Mouse (Mus musculus): ENCODE data around the gene Inca1. TPM values are rescaled to one million over a fixed set of nuclear protein-coding genes. Genes with fewer than 3 reads are reported as not detected.

Inca1 gene
- polyA plus RNA-seq, 1 experiment from 2014 or later: 0.63 TPM

- 76% methylated on average over 5 of the region's 5 CpGs for WGBS
- Histone ChIP-seq H3K4me3 (ENCODE audit: low read depth, low read length) (no peak overlapping the region), H3K4me1 (replicated peaks; ENCODE audit: control insufficient read depth, insufficient read depth, low read length) (no peaks in the 10 kb centered on the region), H3K36me3 (ENCODE audit: control insufficient read depth, insufficient read depth, low read length) (0 out of 2 replicates have a peak, but pooled peaks cover 5% of the 10 kb centered on the region), H3K9ac (ENCODE audit: low read depth, low read length) (no peak overlapping the region), H3K9me3 (ENCODE audit: control insufficient read depth, low read length) (no peaks in the 10 kb centered on the region), H3K27ac (ENCODE audit: low read depth, low read length) (no peak overlapping the region), H3K4me2 (replicated peaks; ENCODE audit: low read depth, low read length) (no peak overlapping the region), H3K27me3 (ENCODE audit: control insufficient read depth, insufficient read depth, low read length) (no peaks in the 10 kb centered on the region)
- ATAC-seq (ENCODE audit: low FRiP score): no peak
- no peak for DNase-seq (ENCODE audit: low spot score)
Observed at GRCm38 (mm10) chr11:70731178-70731577, 31.2 kb upstream of the Inca1 start.

- no peaks in the 10 kb centered on the region for H3K9me3 ChIP-seq (ENCODE audit: control insufficient read depth, low read length)
- H3K4me3 ChIP-seq (ENCODE audit: low read depth, low read length): no peak overlapping the region
- H3K36me3 ChIP-seq (ENCODE audit: control insufficient read depth, insufficient read depth, low read length): peaks cover 5% of the 10 kb centered on the region; the same call in 1 of the 2 replicates
- H3K4me2 ChIP-seq (replicated peaks; ENCODE audit: low read depth, low read length): no peak overlapping the region
- 83% methylated on average over 9 of the region's 9 CpGs for WGBS
- ATAC-seq (ENCODE audit: low FRiP score) (no peak), DNase-seq (ENCODE audit: low spot score) (no peak)
- no peaks in the 10 kb centered on the region for H3K27me3 ChIP-seq (ENCODE audit: control insufficient read depth, insufficient read depth, low read length)
- H3K4me1 ChIP-seq (replicated peaks; ENCODE audit: control insufficient read depth, insufficient read depth, low read length): no peaks in the 10 kb centered on the region
- no peak overlapping the region for H3K27ac ChIP-seq (ENCODE audit: low read depth, low read length)
- no peak overlapping the region for H3K9ac ChIP-seq (ENCODE audit: low read depth, low read length)
Observed at GRCm38 (mm10) chr11:70730427-70731038, 30.6 kb upstream of the Inca1 start.

GRCm38 (mm10) chr11:70727385-70727784 lies 27.4 kb upstream of the Inca1 start:
- WGBS: 86% methylated on average over 5 of the region's 5 CpGs
- H3K4me2 ChIP-seq (replicated peaks; ENCODE audit: low read depth, low read length): no peak overlapping the region
- H3K4me3 ChIP-seq (ENCODE audit: low read depth, low read length): no peak overlapping the region
- H3K4me1 ChIP-seq (replicated peaks; ENCODE audit: control insufficient read depth, insufficient read depth, low read length): no peaks in the 10 kb centered on the region
- ATAC-seq (ENCODE audit: low FRiP score): no peak
- H3K9ac ChIP-seq (ENCODE audit: low read depth, low read length): no peak overlapping the region
- H3K36me3 ChIP-seq (ENCODE audit: control insufficient read depth, insufficient read depth, low read length): peaks cover 9% of the 10 kb centered on the region; the same call in 1 of the 2 replicates
- H3K27me3 ChIP-seq (ENCODE audit: control insufficient read depth, insufficient read depth, low read length): no peaks in the 10 kb centered on the region
- H3K27ac ChIP-seq (ENCODE audit: low read depth, low read length): no peak overlapping the region
- no peak for DNase-seq (ENCODE audit: low spot score)
- H3K9me3 ChIP-seq (ENCODE audit: control insufficient read depth, low read length): no peaks in the 10 kb centered on the region

GRCm38 (mm10) chr11:70726585-70726984 lies 26.6 kb upstream of the Inca1 start:
- no peaks in the 10 kb centered on the region for H3K27me3 ChIP-seq (ENCODE audit: control insufficient read depth, insufficient read depth, low read length)
- no peaks in the 10 kb centered on the region for H3K4me1 ChIP-seq (replicated peaks; ENCODE audit: control insufficient read depth, insufficient read depth, low read length)
- H3K9ac ChIP-seq (ENCODE audit: low read depth, low read length): no peak overlapping the region
- WGBS: 86% methylated on average over 2 of the region's 2 CpGs
- H3K9me3 ChIP-seq (ENCODE audit: control insufficient read depth, low read length): no peaks in the 10 kb centered on the region
- DNase-seq (ENCODE audit: low spot score): no peak
- H3K27ac ChIP-seq (ENCODE audit: low read depth, low read length): no peak overlapping the region
- no peak for ATAC-seq (ENCODE audit: low FRiP score)
- peaks cover 9% of the 10 kb centered on the region; the same call in 1 of the 2 replicates for H3K36me3 ChIP-seq (ENCODE audit: control insufficient read depth, insufficient read depth, low read length)
- H3K4me3 ChIP-seq (ENCODE audit: low read depth, low read length): no peak overlapping the region
- H3K4me2 ChIP-seq (replicated peaks; ENCODE audit: low read depth, low read length): no peak overlapping the region

- Histone ChIP-seq H3K9ac (ENCODE audit: low read depth, low read length) (no peak overlapping the region), H3K4me1 (replicated peaks; ENCODE audit: control insufficient read depth, insufficient read depth, low read length) (no peaks in the 10 kb centered on the region), H3K4me3 (ENCODE audit: low read depth, low read length) (no peak overlapping the region), H3K36me3 (ENCODE audit: control insufficient read depth, insufficient read depth, low read length) (peaks cover 10% of the 10 kb centered on the region; the same call in 1 of the 2 replicates), H3K27ac (ENCODE audit: low read depth, low read length) (no peak overlapping the region), H3K9me3 (ENCODE audit: control insufficient read depth, low read length) (no peaks in the 10 kb centered on the region), H3K4me2 (replicated peaks; ENCODE audit: low read depth, low read length) (no peak overlapping the region), H3K27me3 (ENCODE audit: control insufficient read depth, insufficient read depth, low read length) (no peaks in the 10 kb centered on the region)
- DNase-seq (ENCODE audit: low spot score) (no peak), ATAC-seq (ENCODE audit: low FRiP score) (no peak)
- 98% methylated on average over 9 of the region's 9 CpGs for WGBS
Observed at GRCm38 (mm10) chr11:70724706-70725105, 24.8 kb upstream of the Inca1 start.

GRCm38 (mm10) chr11:70721072-70721471 lies 21.1 kb upstream of the Inca1 start:
- no peak overlapping the region for H3K9ac ChIP-seq (ENCODE audit: low read depth, low read length)
- 96% methylated on average over 3 of the region's 3 CpGs for WGBS
- H3K9me3 ChIP-seq (ENCODE audit: control insufficient read depth, low read length): no peaks in the 10 kb centered on the region
- no peak overlapping the region for H3K4me3 ChIP-seq (ENCODE audit: low read depth, low read length)
- no peaks in the 10 kb centered on the region for H3K4me1 ChIP-seq (replicated peaks; ENCODE audit: control insufficient read depth, insufficient read depth, low read length)
- no peak overlapping the region for H3K4me2 ChIP-seq (replicated peaks; ENCODE audit: low read depth, low read length)
- ATAC-seq (ENCODE audit: low FRiP score): no peak
- H3K36me3 ChIP-seq (ENCODE audit: control insufficient read depth, insufficient read depth, low read length): peaks cover 6% of the 10 kb centered on the region; the same call in 1 of the 2 replicates
- H3K27ac ChIP-seq (ENCODE audit: low read depth, low read length): no peak overlapping the region
- H3K27me3 ChIP-seq (ENCODE audit: control insufficient read depth, insufficient read depth, low read length): no peaks in the 10 kb centered on the region
- no peak for DNase-seq (ENCODE audit: low spot score)

- Histone ChIP-seq H3K9ac (ENCODE audit: low read depth, low read length) (no peak overlapping the region), H3K4me3 (ENCODE audit: low read depth, low read length) (no peak overlapping the region), H3K27me3 (ENCODE audit: control insufficient read depth, insufficient read depth, low read length) (no peaks in the 10 kb centered on the region), H3K4me2 (replicated peaks; ENCODE audit: low read depth, low read length) (no peak overlapping the region), H3K36me3 (ENCODE audit: control insufficient read depth, insufficient read depth, low read length) (peaks cover 6% of the 10 kb centered on the region; the same call in 1 of the 2 replicates), H3K9me3 (ENCODE audit: control insufficient read depth, low read length) (no peaks in the 10 kb centered on the region), H3K4me1 (replicated peaks; ENCODE audit: control insufficient read depth, insufficient read depth, low read length) (no peaks in the 10 kb centered on the region), H3K27ac (ENCODE audit: low read depth, low read length) (no peak overlapping the region)
- DNase-seq (ENCODE audit: low spot score) (no peak), ATAC-seq (ENCODE audit: low FRiP score) (no peak)
- WGBS: 91% methylated on average over 3 of the region's 3 CpGs
Observed at GRCm38 (mm10) chr11:70720567-70720966, 20.6 kb upstream of the Inca1 start.

GRCm38 (mm10) chr11:70718481-70718880 lies 18.5 kb upstream of the Inca1 start:
- H3K4me2 ChIP-seq (replicated peaks; ENCODE audit: low read depth, low read length): no peak overlapping the region
- no peaks in the 10 kb centered on the region for H3K9me3 ChIP-seq (ENCODE audit: control insufficient read depth, low read length)
- DNase-seq (ENCODE audit: low spot score) (no peak), ATAC-seq (ENCODE audit: low FRiP score) (no peak)
- no peak overlapping the region for H3K4me3 ChIP-seq (ENCODE audit: low read depth, low read length)
- H3K9ac ChIP-seq (ENCODE audit: low read depth, low read length): no peak overlapping the region
- no peaks in the 10 kb centered on the region for H3K27me3 ChIP-seq (ENCODE audit: control insufficient read depth, insufficient read depth, low read length)
- 75% methylated on average over 5 of the region's 5 CpGs for WGBS
- 0 out of 2 replicates have a peak, but pooled peaks cover 2% of the 10 kb centered on the region for H3K36me3 ChIP-seq (ENCODE audit: control insufficient read depth, insufficient read depth, low read length)
- no peaks in the 10 kb centered on the region for H3K4me1 ChIP-seq (replicated peaks; ENCODE audit: control insufficient read depth, insufficient read depth, low read length)
- H3K27ac ChIP-seq (ENCODE audit: low read depth, low read length): no peak overlapping the region

- ATAC-seq (ENCODE audit: low FRiP score) (no peak), DNase-seq (ENCODE audit: low spot score) (no peak)
- no peak overlapping the region for H3K4me2 ChIP-seq (replicated peaks; ENCODE audit: low read depth, low read length)
- H3K27me3 ChIP-seq (ENCODE audit: control insufficient read depth, insufficient read depth, low read length): no peaks in the 10 kb centered on the region
- H3K27ac ChIP-seq (ENCODE audit: low read depth, low read length): no peak overlapping the region
- no peak overlapping the region for H3K9ac ChIP-seq (ENCODE audit: low read depth, low read length)
- 93% methylated on average over 6 of the region's 6 CpGs for WGBS
- H3K9me3 ChIP-seq (ENCODE audit: control insufficient read depth, low read length): no peaks in the 10 kb centered on the region
- H3K4me3 ChIP-seq (ENCODE audit: low read depth, low read length): no peak overlapping the region
- no peaks in the 10 kb centered on the region for H3K4me1 ChIP-seq (replicated peaks; ENCODE audit: control insufficient read depth, insufficient read depth, low read length)
- H3K36me3 ChIP-seq (ENCODE audit: control insufficient read depth, insufficient read depth, low read length): 0 out of 2 replicates have a peak, but pooled peaks cover 2% of the 10 kb centered on the region
Observed at GRCm38 (mm10) chr11:70715832-70716231, 15.9 kb upstream of the Inca1 start.
